Mouse (Mus musculus): ENCODE data around the gene Anapc15-ps. TPM values are rescaled to one million over a fixed set of nuclear protein-coding genes. Genes with fewer than 3 reads are reported as not detected.
"Not testable (repeated sequence)": the region's sequence is repeated elsewhere in the genome, so short reads cannot be mapped to it uniquely, and the experiment has no call there.

Gene Anapc15-ps
- polyA plus RNA-seq, 1 experiment = not detected

- no peak for TF ChIP-seq CTCF (IDR thresholded peaks at IDR 0.05; ENCODE audit: extremely low read depth, insufficient read depth, insufficient read length, insufficient replicate concordance)
- Histone ChIP-seq H3K4me1 (ENCODE audit: control insufficient read depth, insufficient read depth, insufficient read length) (no peaks in the 10 kb centered on the region), H3K27me3 (ENCODE audit: control insufficient read depth, insufficient read depth, low read length) (no peaks in the 10 kb centered on the region), H3K4me3 (ENCODE audit: extremely low read depth, insufficient read depth, insufficient read length) (no peak overlapping the region), H3K36me3 (ENCODE audit: control insufficient read depth, insufficient read depth, low read length) (no peaks in the 10 kb centered on the region), H3K27ac (ENCODE audit: insufficient read depth, low read length) (no peak overlapping the region)
- WGBS = 90% methylated on average over 15 of the region's 15 CpGs
- DNase-seq (ENCODE audit: low read depth in 1 of 2, low spot score in 2 of 2) = no peak
Measured at GRCm38 (mm10) chr10:95634751-95635150, 38.5 kb downstream of the Anapc15-ps start.

GRCm38 (mm10) chr10:95634261-95634660 is 39.0 kb downstream of the Anapc15-ps start:
- no peaks in the 10 kb centered on the region for H3K4me1 ChIP-seq (ENCODE audit: control insufficient read depth, insufficient read depth, insufficient read length)
- no peak overlapping the region for H3K4me3 ChIP-seq (ENCODE audit: extremely low read depth, insufficient read depth, insufficient read length)
- no peaks in the 10 kb centered on the region for H3K27me3 ChIP-seq (ENCODE audit: control insufficient read depth, insufficient read depth, low read length)
- no peak overlapping the region for H3K27ac ChIP-seq (ENCODE audit: insufficient read depth, low read length)
- TF ChIP-seq CTCF (IDR thresholded peaks at IDR 0.05; ENCODE audit: extremely low read depth, insufficient read depth, insufficient read length, insufficient replicate concordance) (no peak), POLR2A (IDR thresholded peaks at IDR 0.05; ENCODE audit: low read depth, low read length) (no peak)
- H3K36me3 ChIP-seq (ENCODE audit: control insufficient read depth, insufficient read depth, low read length) = no peaks in the 10 kb centered on the region
- 92% methylated on average over 9 of the region's 9 CpGs for WGBS
- DNase-seq (ENCODE audit: low read depth in 1 of 2, low spot score in 2 of 2) = no peak

- 81% methylated on average over 2 of the region's 2 CpGs for WGBS
- Histone ChIP-seq H3K36me3 (ENCODE audit: control insufficient read depth, insufficient read depth, low read length) (no peaks in the 10 kb centered on the region), H3K27me3 (ENCODE audit: control insufficient read depth, insufficient read depth, low read length) (no peaks in the 10 kb centered on the region), H3K4me3 (ENCODE audit: extremely low read depth, insufficient read depth, insufficient read length) (no peak overlapping the region), H3K4me1 (ENCODE audit: control insufficient read depth, insufficient read depth, insufficient read length) (no peaks in the 10 kb centered on the region), H3K27ac (ENCODE audit: insufficient read depth, low read length) (no peak overlapping the region)
- no peak for DNase-seq (ENCODE audit: low read depth in 1 of 2, low spot score in 2 of 2)
- TF ChIP-seq POLR2A (IDR thresholded peaks at IDR 0.05; ENCODE audit: low read depth, low read length) (no peak), CTCF (IDR thresholded peaks at IDR 0.05; ENCODE audit: extremely low read depth, insufficient read depth, insufficient read length, insufficient replicate concordance) (no peak)
Measured at GRCm38 (mm10) chr10:95631568-95631967, 41.7 kb downstream of the Anapc15-ps start.

GRCm38 (mm10) chr10:95630726-95631345 is 42.4 kb downstream of the Anapc15-ps start:
- Histone ChIP-seq H3K4me3 (ENCODE audit: extremely low read depth, insufficient read depth, insufficient read length) (no peak overlapping the region), H3K27ac (ENCODE audit: insufficient read depth, low read length) (no peak overlapping the region), H3K4me1 (ENCODE audit: control insufficient read depth, insufficient read depth, insufficient read length) (no peaks in the 10 kb centered on the region), H3K36me3 (ENCODE audit: control insufficient read depth, insufficient read depth, low read length) (no peaks in the 10 kb centered on the region), H3K27me3 (ENCODE audit: control insufficient read depth, insufficient read depth, low read length) (no peaks in the 10 kb centered on the region)
- no peak for TF ChIP-seq CTCF (IDR thresholded peaks at IDR 0.05; ENCODE audit: extremely low read depth, insufficient read depth, insufficient read length, insufficient replicate concordance)
- TF ChIP-seq POLR2A (IDR thresholded peaks at IDR 0.05; ENCODE audit: low read depth, low read length) = no peak
- 84% methylated on average over 10 of the region's 10 CpGs for WGBS
- no peak for DNase-seq (ENCODE audit: low read depth in 1 of 2, low spot score in 2 of 2)

GRCm38 (mm10) chr10:95630166-95630565 is 43.1 kb downstream of the Anapc15-ps start:
- H3K27ac ChIP-seq (ENCODE audit: insufficient read depth, low read length); H3K27me3 ChIP-seq (ENCODE audit: control insufficient read depth, insufficient read depth, low read length); H3K36me3 ChIP-seq (ENCODE audit: control insufficient read depth, insufficient read depth, low read length); DNase-seq (ENCODE audit: low read depth in 1 of 2, low spot score in 2 of 2); H3K4me3 ChIP-seq (ENCODE audit: extremely low read depth, insufficient read depth, insufficient read length); H3K4me1 ChIP-seq (ENCODE audit: control insufficient read depth, insufficient read depth, insufficient read length): not testable (repeated sequence)
- 83% methylated on average over 4 of the region's 4 CpGs for WGBS

GRCm38 (mm10) chr10:95628338-95628737 is 44.9 kb downstream of the Anapc15-ps start:
- no peaks in the 10 kb centered on the region for H3K27me3 ChIP-seq (ENCODE audit: control insufficient read depth, insufficient read depth, low read length)
- no peaks in the 10 kb centered on the region for H3K36me3 ChIP-seq (ENCODE audit: control insufficient read depth, insufficient read depth, low read length)
- H3K4me3 ChIP-seq (ENCODE audit: extremely low read depth, insufficient read depth, insufficient read length) = no peak overlapping the region
- H3K27ac ChIP-seq (ENCODE audit: insufficient read depth, low read length) = no peak overlapping the region
- no peak for TF ChIP-seq POLR2A (IDR thresholded peaks at IDR 0.05; ENCODE audit: low read depth, low read length)
- no peak for TF ChIP-seq CTCF (IDR thresholded peaks at IDR 0.05; ENCODE audit: extremely low read depth, insufficient read depth, insufficient read length, insufficient replicate concordance)
- no peak for DNase-seq (ENCODE audit: low read depth in 1 of 2, low spot score in 2 of 2)
- no peaks in the 10 kb centered on the region for H3K4me1 ChIP-seq (ENCODE audit: control insufficient read depth, insufficient read depth, insufficient read length)
- WGBS = 82% methylated on average over 2 of the region's 2 CpGs

GRCm38 (mm10) chr10:95627381-95627780 is 45.9 kb downstream of the Anapc15-ps start:
- Histone ChIP-seq H3K4me3 (ENCODE audit: extremely low read depth, insufficient read depth, insufficient read length) (no peak overlapping the region), H3K36me3 (ENCODE audit: control insufficient read depth, insufficient read depth, low read length) (no peaks in the 10 kb centered on the region), H3K27ac (ENCODE audit: insufficient read depth, low read length) (no peak overlapping the region), H3K4me1 (ENCODE audit: control insufficient read depth, insufficient read depth, insufficient read length) (no peaks in the 10 kb centered on the region), H3K27me3 (ENCODE audit: control insufficient read depth, insufficient read depth, low read length) (no peaks in the 10 kb centered on the region)
- TF ChIP-seq CTCF (IDR thresholded peaks at IDR 0.05; ENCODE audit: extremely low read depth, insufficient read depth, insufficient read length, insufficient replicate concordance) = no peak
- no peak for TF ChIP-seq POLR2A (IDR thresholded peaks at IDR 0.05; ENCODE audit: low read depth, low read length)
- 83% methylated on average over 6 of the region's 6 CpGs for WGBS
- DNase-seq (ENCODE audit: low read depth in 1 of 2, low spot score in 2 of 2) = no peak

All from spleen, adult 2 months (tissue).